Mouse (Mus musculus) liver, embryonic 14.5 days (tissue): ENCODE measurements around the gene Lrrc8d. TPM values are rescaled to one million over a fixed set of nuclear protein-coding genes. Genes with fewer than 3 reads are reported as not detected.

Experiments
- ATAC-seq: fragments of 200-750 bp; cut with Nextera tagmentation; 2 replicates; pipeline ENCODE4 v1.8.0; 2017; ENCODE audit warnings: moderate number of reproducible peaks, mild to moderate bottlenecking, moderate library complexity; ENCODE audit not compliant: insufficient read depth
- DNase-seq, 3 experiments: peaks; one replicate each; pipeline ENCODE4 v3.0.0-alpha.2; 2012 to 2013; ENCODE audit warnings: low read depth in 3 of 3, low spot score in 3 of 3
- H3K27ac ChIP-seq: fragments of 300-500 bp; sonication (generic); 2 replicates; pipeline ENCODE4 v1.5.1; 2014; ENCODE audit warnings: moderate library complexity, mild to moderate bottlenecking, control low read depth, inconsistent platforms
- H3K27me3 ChIP-seq: fragments of 300-500 bp; sonication (generic); 2 replicates; pipeline ENCODE4 v1.6.1; 2014; ENCODE audit warnings: mild to moderate bottlenecking, low read length, moderate library complexity; ENCODE audit not compliant: control insufficient read depth, insufficient read depth
- H3K36me3 ChIP-seq: fragments of 300-500 bp; sonication (generic); replicated peaks from 2 replicates; pipeline ENCODE4 v1.6.1; 2014; ENCODE audit warnings: low read depth; ENCODE audit not compliant: control insufficient read depth, insufficient read depth
- H3K4me1 ChIP-seq, 2 experiments: fragments of 200-500 bp in 1 of 2; fragments of 300-500 bp in 1 of 2; sonication (generic) in 1 of 2; replicated peaks; 2 replicates each; pipeline ENCODE4 v1.6.1; 2012 to 2014; ENCODE audit warnings: antibody characterized with exemption in 1 of 2, inconsistent platforms in 1 of 2, low read length in 1 of 2; ENCODE audit not compliant: control insufficient read depth in 2 of 2, insufficient read depth in 2 of 2
- H3K4me2 ChIP-seq: fragments of 300-500 bp; sonication (generic); 2 replicates; pipeline ENCODE4 v1.6.1; 2014; ENCODE audit warnings: low read depth, mild to moderate bottlenecking, control low read depth, moderate library complexity
- H3K4me3 ChIP-seq, 2 experiments: fragments of 200-500 bp in 1 of 2; fragments of 300-500 bp in 1 of 2; sonication (generic) in 1 of 2; 2 replicates each; pipeline ENCODE4 v1.5.1; 2012 to 2014; ENCODE audit warnings: low read depth in 2 of 2, low read length in 2 of 2, mild to moderate bottlenecking in 2 of 2, control low read depth in 1 of 2, inconsistent platforms in 1 of 2, moderate library complexity in 1 of 2; ENCODE audit not compliant: insufficient read depth in 1 of 2
- H3K9ac ChIP-seq: fragments of 300-500 bp; sonication (generic); replicated peaks from 2 replicates; pipeline ENCODE4 v1.6.1; 2014; ENCODE audit warnings: mild to moderate bottlenecking, control low read depth, moderate library complexity
- H3K9me3 ChIP-seq: fragments of 300-500 bp; sonication (generic); 2 replicates; pipeline ENCODE4 v1.6.1; 2016; ENCODE audit warnings: low read length, mixed read lengths; ENCODE audit not compliant: control insufficient read depth
- CTCF ChIP-seq: IDR thresholded peaks from 2 replicates; pipeline ENCODE4 v1.5.1; 2016; ENCODE audit warnings: antibody characterized with exemption, low read depth, control low read depth
- EP300 ChIP-seq: IDR thresholded peaks from 2 replicates; pipeline ENCODE4 v1.6.1; 2016; ENCODE audit warnings: antibody characterized with exemption, low read depth
- WGBS: fragments of 180-500 bp; shearing (Covaris S2); extraction: QIAGEN DNeasy Blood & Tissue Kit; methylation state at CpG from one replicate; pipeline ENCODE4 v1.1.7; 2014; ENCODE audit not compliant: insufficient replicate concordance; 5-methylcytosine and 5-hydroxymethylcytosine counted together
- polyA plus RNA-seq, 2 experiments: library from polyadenylated mRNA; depleted of rRNA in 1 of 2; stranded (reverse) in 1 of 2; unstranded in 1 of 2; fragments of >200 nt; fragmentation: Nextera tagmentation in 1 of 2; extraction: Ambion mirVana in 1 of 2; gene quantifications; 2 replicates each; pipeline versions ENCODE4 v1.2.1 to v1.2.3; 2012 to 2014

The Lrrc8d gene
- polyA plus RNA-seq, 2 experiments = 3.3 to 7.8 TPM

- Histone ChIP-seq H3K9me3 (no peaks in the 10 kb centered on the region), H3K27ac (no peak overlapping the region), H3K9ac (no peak overlapping the region), H3K4me2 (no peak overlapping the region), H3K36me3 (no peaks in the 10 kb centered on the region), H3K4me1 (no peaks in the 10 kb centered on the region), H3K27me3 (no peaks in the 10 kb centered on the region), H3K4me3 (no peak overlapping the region)
- DNase-seq (no peak), ATAC-seq (no peak)
- WGBS = 38% methylated on average over 10 of the region's 10 CpGs
- TF ChIP-seq CTCF (no peak), EP300 (no peak)
Observed at GRCm38 (mm10) chr5:105669508-105670353, 30.0 kb upstream of the Lrrc8d start.

GRCm38 (mm10) chr5:105672332-105672731, 27.4 kb upstream of the Lrrc8d start:
- H3K9ac ChIP-seq = no peak overlapping the region
- H3K4me3 ChIP-seq = no peak overlapping the region
- no peak overlapping the region for H3K4me2 ChIP-seq
- no peaks in the 10 kb centered on the region for H3K27me3 ChIP-seq
- no peaks in the 10 kb centered on the region for H3K36me3 ChIP-seq
- ATAC-seq (no peak), DNase-seq (no peak)
- no peaks in the 10 kb centered on the region for H3K9me3 ChIP-seq
- TF ChIP-seq CTCF (no peak), EP300 (no peak)
- no peak overlapping the region for H3K27ac ChIP-seq
- no peaks in the 10 kb centered on the region for H3K4me1 ChIP-seq
- 50% methylated on average over 4 of the region's 4 CpGs for WGBS

GRCm38 (mm10) chr5:105675511-105675910, 24.3 kb upstream of the Lrrc8d start:
- no peak for DNase-seq
- no peaks in the 10 kb centered on the region for H3K9me3 ChIP-seq
- 47% methylated on average over 4 of the region's 4 CpGs for WGBS
- no peaks in the 10 kb centered on the region for H3K4me1 ChIP-seq
- no peak overlapping the region for H3K9ac ChIP-seq
- H3K27ac ChIP-seq = no peak overlapping the region
- H3K4me2 ChIP-seq = no peak overlapping the region
- no peaks in the 10 kb centered on the region for H3K36me3 ChIP-seq
- H3K4me3 ChIP-seq = no peak overlapping the region
- TF ChIP-seq CTCF = no peak
- TF ChIP-seq EP300 = no peak
- no peak for ATAC-seq
- H3K27me3 ChIP-seq = no peaks in the 10 kb centered on the region

- Histone ChIP-seq H3K4me2 (no peak overlapping the region), H3K9ac (no peak overlapping the region), H3K27ac (no peak overlapping the region), H3K4me3 (no peak overlapping the region), H3K4me1 (no peaks in the 10 kb centered on the region), H3K9me3 (no peaks in the 10 kb centered on the region), H3K36me3 (no peaks in the 10 kb centered on the region), H3K27me3 (no peaks in the 10 kb centered on the region)
- ATAC-seq = no peak
- TF ChIP-seq EP300 (no peak), CTCF (no peak)
- DNase-seq = no peak
- WGBS = 41% methylated on average over 2 of the region's 2 CpGs
Observed at GRCm38 (mm10) chr5:105677071-105677470, 22.7 kb upstream of the Lrrc8d start.

GRCm38 (mm10) chr5:105678243-105678642, 21.5 kb upstream of the Lrrc8d start:
- no peak for ATAC-seq
- Histone ChIP-seq H3K9ac (no peak overlapping the region), H3K4me1 (no peaks in the 10 kb centered on the region), H3K4me2 (no peak overlapping the region), H3K36me3 (no peaks in the 10 kb centered on the region), H3K4me3 (no peak overlapping the region), H3K27me3 (no peaks in the 10 kb centered on the region), H3K27ac (no peak overlapping the region), H3K9me3 (no peaks in the 10 kb centered on the region)
- WGBS = 66% methylated on average over 8 of the region's 8 CpGs
- no peak for TF ChIP-seq CTCF
- no peak for TF ChIP-seq EP300
- no peak for DNase-seq
